Mouse (Mus musculus) adrenal gland (tissue): ENCODE measurements around the gene Pan3.

Experiments used
- intact Hi-C: fragments of 180-260 bp; cut with DNase I; formaldehyde crosslinking; loops from one replicate; pipeline ENCODE4 v1.15.1; 2025
- long read RNA-seq, 2 experiments: library from polyadenylated mRNA; unstranded; transcript quantifications; one replicate each; pipeline ENCODE4 v2.0.0; 2020; ENCODE audit warnings: borderline replicate concordance in 1 of 2; ENCODE audit not compliant: insufficient replicate concordance in 1 of 2

The Pan3 gene
- long read RNA-seq, experiment 1, partial matches to known transcripts, result 0 of 36 reads
- long read RNA-seq, experiment 1, other reads (novel, unspliced or antisense), result 36 of 36 reads
- long read RNA-seq, experiment 2, partial matches to known transcripts, result 0 of 14 reads
- long read RNA-seq, experiment 2, other reads (novel, unspliced or antisense), result 14 of 14 reads

- intact Hi-C loops, result loop anchor here (10.0 kb wide), 1 partner anchor 105 kb away; no protein-coding TSS in a partner anchor
Observed at GRCm38 (mm10) chr5:147429535-147430305, at the start of gene Pan3. Pan3 (plus strand) TSS chr5:147430161.

GRCm38 (mm10) chr5:147381396-147381795 is 48.6 kb upstream of the Pan3 start:
- intact Hi-C loops, result no loop called here

GRCm38 (mm10) chr5:147386865-147387264 is 43.1 kb upstream of the Pan3 start:
- intact Hi-C loops, result no loop called here

GRCm38 (mm10) chr5:147388376-147389008 is 41.5 kb upstream of the Pan3 start:
- intact Hi-C loops, result no loop called here

GRCm38 (mm10) chr5:147389052-147389451 is 40.9 kb upstream of the Pan3 start:
- intact Hi-C loops, result no loop called here

- intact Hi-C loops, result no loop called here
Observed at GRCm38 (mm10) chr5:147390772-147391171, 39.2 kb upstream of the Pan3 start.

- intact Hi-C loops, result no loop called here
Observed at GRCm38 (mm10) chr5:147392667-147393213, 37.2 kb upstream of the Pan3 start.

- intact Hi-C loops, result no loop called here
Observed at GRCm38 (mm10) chr5:147395050-147395449, 34.9 kb upstream of the Pan3 start.

- intact Hi-C loops, result no loop called here
Observed at GRCm38 (mm10) chr5:147399843-147400504, 30.0 kb upstream of the Pan3 start, which contains the start of gene Flt3. Flt3 (minus strand) TSS chr5:147400489.

- intact Hi-C loops, result no loop called here
Observed at GRCm38 (mm10) chr5:147400505-147400979, 29.4 kb upstream of the Pan3 start.

- intact Hi-C loops, result no loop called here
Observed at GRCm38 (mm10) chr5:147401024-147401423, 28.9 kb upstream of the Pan3 start.

- intact Hi-C loops, result no loop called here
Observed at GRCm38 (mm10) chr5:147402505-147402904, 27.5 kb upstream of the Pan3 start.

GRCm38 (mm10) chr5:147406135-147406534 is 23.8 kb upstream of the Pan3 start:
- intact Hi-C loops, result no loop called here

- intact Hi-C loops, result no loop called here
Observed at GRCm38 (mm10) chr5:147408731-147409130, 21.2 kb upstream of the Pan3 start.

GRCm38 (mm10) chr5:147410585-147410984 is 19.4 kb upstream of the Pan3 start:
- intact Hi-C loops, result loop anchor here (10.0 kb wide), 1 partner anchor 434 kb away; no protein-coding TSS in a partner anchor

GRCm38 (mm10) chr5:147417986-147418385 is 12.0 kb upstream of the Pan3 start:
- intact Hi-C loops, result loop anchor here (10.0 kb wide), 1 partner anchor 427 kb away; no protein-coding TSS in a partner anchor

GRCm38 (mm10) chr5:147418394-147419121 is 11.4 kb upstream of the Pan3 start:
- intact Hi-C loops, result loop anchor here (10.0 kb wide), 1 partner anchor 426 kb away; no protein-coding TSS in a partner anchor

- intact Hi-C loops, result no loop called here
Observed at GRCm38 (mm10) chr5:147423612-147424011, 6.3 kb upstream of the Pan3 start.

GRCm38 (mm10) chr5:147426048-147426805 is 3.7 kb upstream of the Pan3 start:
- intact Hi-C loops, result no loop called here
